Mouse (Mus musculus) midbrain, postnatal 0 days (tissue): Measurements from ENCODE around the gene Zfp189. TPM values are rescaled to one million over a fixed set of nuclear protein-coding genes. Genes with fewer than 3 reads are reported as not detected.
A peak's percentile ranks its signal among the peaks of the same experiment; 100 is the strongest.

Experiments
- ATAC-seq: fragments of 200-750 bp; cut with Nextera tagmentation; 2 replicates; pipeline ENCODE4 v1.8.0; 2017; ENCODE audit warnings: moderate number of reproducible peaks, mild to moderate bottlenecking, moderate TSS enrichment, moderate library complexity; ENCODE audit not compliant: low FRiP score
- DNase-seq: peaks from one replicate; pipeline ENCODE4 v3.0.0-alpha.2; 2015; ENCODE audit warnings: low spot score
- H3K27ac ChIP-seq: fragments of 300-500 bp; sonication (generic); 2 replicates; pipeline ENCODE4 v1.5.1; 2014; ENCODE audit warnings: low read depth, mild to moderate bottlenecking, low read length, mixed read lengths
- H3K27me3 ChIP-seq: fragments of 300-500 bp; sonication (generic); 2 replicates; pipeline ENCODE4 v1.6.1; 2014; ENCODE audit warnings: low read length, control low read depth, mixed read lengths; ENCODE audit not compliant: insufficient read depth
- H3K36me3 ChIP-seq: fragments of 300-500 bp; sonication (generic); 2 replicates; pipeline ENCODE4 v1.6.1; 2014; ENCODE audit warnings: low read length, control low read depth, mixed read lengths; ENCODE audit not compliant: insufficient read depth
- H3K4me1 ChIP-seq: fragments of 300-500 bp; sonication (generic); 2 replicates; pipeline ENCODE4 v1.6.1; 2014; ENCODE audit warnings: mild to moderate bottlenecking, control low read depth, antibody characterized with exemption, low read length, mixed read lengths; ENCODE audit not compliant: insufficient read depth
- H3K4me2 ChIP-seq: fragments of 300-500 bp; sonication (generic); 2 replicates; pipeline ENCODE4 v1.6.1; 2014; ENCODE audit warnings: low read depth, mild to moderate bottlenecking, low read length, mixed read lengths; ENCODE audit not compliant: poor library complexity, severe bottlenecking
- H3K4me3 ChIP-seq: fragments of 300-500 bp; sonication (generic); 2 replicates; pipeline ENCODE4 v1.5.1; 2014; ENCODE audit warnings: low read depth, mild to moderate bottlenecking, low read length, moderate library complexity
- H3K9ac ChIP-seq: fragments of 300-500 bp; sonication (generic); replicated peaks from 2 replicates; pipeline ENCODE4 v1.6.1; 2014; ENCODE audit warnings: mild to moderate bottlenecking, low read length, moderate library complexity, mixed read lengths; ENCODE audit not compliant: poor library complexity, severe bottlenecking
- H3K9me3 ChIP-seq: fragments of 300-500 bp; sonication (generic); 2 replicates; pipeline ENCODE4 v1.6.1; 2016; ENCODE audit warnings: low read length, control low read depth
- CTCF ChIP-seq: IDR thresholded peaks from 2 replicates; pipeline ENCODE4 v1.5.1; 2016; ENCODE audit warnings: antibody characterized with exemption, mild to moderate bottlenecking
- WGBS: fragments of 180-500 bp; shearing (Covaris S2); extraction: QIAGEN DNeasy Blood & Tissue Kit; methylation state at CpG from one replicate; pipeline ENCODE4 v1.1.7; 2014; 5-methylcytosine and 5-hydroxymethylcytosine counted together
- polyA plus RNA-seq: library from polyadenylated mRNA; unstranded; fragments of >200 nt; fragmentation: Nextera tagmentation; extraction: Ambion mirVana; gene quantifications from 2 replicates; pipeline ENCODE4 v1.2.1, GENCODE M21; 2015
- total RNA-seq: library from RNA; depleted of rRNA; stranded (reverse); fragments of >200 nt; gene quantifications from 2 replicates; pipeline ENCODE4 v1.2.3, GENCODE M21; 2014; rRNA removed

Gene Zfp189
- total and polyA plus RNA-seq, 2 experiments from 2014 or later: 4.2 to 6.3 TPM

GRCm38 (mm10) chr4:49558181-49558580 is 37.2 kb downstream of the Zfp189 start:
- Histone ChIP-seq H3K36me3 (no peaks in the 10 kb centered on the region), H3K4me3 (no peak overlapping the region), H3K4me1 (no peaks in the 10 kb centered on the region), H3K9me3 (no peaks in the 10 kb centered on the region), H3K9ac (no peak overlapping the region), H3K27me3 (no peaks in the 10 kb centered on the region), H3K27ac (no peak overlapping the region), H3K4me2 (no peak overlapping the region)
- 89% methylated on average over 2 of the region's 2 CpGs for WGBS
- no peak for TF ChIP-seq CTCF
- ATAC-seq (no peak), DNase-seq (no peak)

GRCm38 (mm10) chr4:49559915-49560772 is 39.2 kb downstream of the Zfp189 start:
- Histone ChIP-seq H3K4me1 (no peaks in the 10 kb centered on the region), H3K36me3 (no peaks in the 10 kb centered on the region), H3K4me2 (no peak overlapping the region), H3K4me3 (no peak overlapping the region), H3K9ac (no peak overlapping the region), H3K9me3 (no peaks in the 10 kb centered on the region), H3K27me3 (no peaks in the 10 kb centered on the region), H3K27ac (no peak overlapping the region)
- ATAC-seq (peak; percentile 70), DNase-seq (peak; percentile 74)
- TF ChIP-seq CTCF: no peak
- 73% methylated on average over 20 of the region's 20 CpGs for WGBS

GRCm38 (mm10) chr4:49567613-49568012 is 46.6 kb downstream of the Zfp189 start:
- Histone ChIP-seq H3K4me1 (no peaks in the 10 kb centered on the region), H3K27ac (no peak overlapping the region), H3K9ac (no peak overlapping the region), H3K4me2 (no peak overlapping the region), H3K36me3 (no peaks in the 10 kb centered on the region), H3K9me3 (no peaks in the 10 kb centered on the region), H3K27me3 (no peaks in the 10 kb centered on the region), H3K4me3 (no peak overlapping the region)
- TF ChIP-seq CTCF: peak; percentile 78
- ATAC-seq (no peak), DNase-seq (peak; percentile 76)
- WGBS: 23% methylated on average over 3 of the region's 3 CpGs

- no peak for ATAC-seq
- no peak for TF ChIP-seq CTCF
- 87% methylated on average over 4 of the region's 4 CpGs for WGBS
Measured at GRCm38 (mm10) chr4:49572194-49572593, 51.2 kb downstream of the Zfp189 start.

More at GRCm38 (mm10) chr4:49572194-49572593, 51.2 kb downstream of the Zfp189 start:
- Histone ChIP-seq H3K36me3 (no peaks in the 10 kb centered on the region), H3K9ac (no peak overlapping the region), H3K4me2 (no peak overlapping the region), H3K4me1 (no peaks in the 10 kb centered on the region), H3K9me3 (no peaks in the 10 kb centered on the region), H3K27ac (no peak overlapping the region), H3K4me3 (no peak overlapping the region), H3K27me3 (no peaks in the 10 kb centered on the region)
- DNase-seq: no peak

Other genes starting within 250 kb of the Zfp189 start
- gene Acnat2, start 113.0 kb upstream of the Zfp189 start, total RNA-seq: not detected in 2 replicates
- gene Acnat2, start 113.0 kb upstream of the Zfp189 start, polyA plus RNA-seq: not detected in 2 replicates
- 0.44 TPM in 1 of 2 replicates, not detected in the other for gene Acnat1, start 47.3 kb upstream of the Zfp189 start, total RNA-seq
- not detected in 2 replicates for gene Acnat1, start 47.3 kb upstream of the Zfp189 start, polyA plus RNA-seq
- gene Baat, start 14.6 kb upstream of the Zfp189 start, total RNA-seq: not detected in 2 replicates
- not detected in 2 replicates for gene Baat, start 14.6 kb upstream of the Zfp189 start, polyA plus RNA-seq
- gene Mrpl50, start 83 bp upstream of the Zfp189 start, total RNA-seq: 36.6 and 44.3 TPM in 2 replicates
- 75.7 and 76.7 TPM in 2 replicates for gene Mrpl50, start 83 bp upstream of the Zfp189 start, polyA plus RNA-seq
- 0.88 and 0.94 TPM in 2 replicates for gene Aldob, start 28.4 kb downstream of the Zfp189 start, total RNA-seq
- 0.56 and 0.73 TPM in 2 replicates for gene Aldob, start 28.4 kb downstream of the Zfp189 start, polyA plus RNA-seq
- 182 and 193 TPM in 2 replicates for gene Tmem246, start 76.7 kb downstream of the Zfp189 start, total RNA-seq
- 164 and 180 TPM in 2 replicates for gene Tmem246, start 76.7 kb downstream of the Zfp189 start, polyA plus RNA-seq
- gene Rnf20, start 110.8 kb downstream of the Zfp189 start, total RNA-seq: 48.3 and 76.7 TPM in 2 replicates
- gene Rnf20, start 110.8 kb downstream of the Zfp189 start, polyA plus RNA-seq: 41.0 and 46.2 TPM in 2 replicates
- 0.93 and 1.2 TPM in 2 replicates for gene Ppp3r2, start 160.8 kb downstream of the Zfp189 start, total RNA-seq
- gene Ppp3r2, start 160.8 kb downstream of the Zfp189 start, polyA plus RNA-seq: 0.33 and 0.52 TPM in 2 replicates